Mouse (Mus musculus) limb, embryonic 15.5 days (tissue): ENCODE measurements at regions not wholly inside any gene's neighbourhood (a gene's known extent, or its start where the extent isn't known, plus 50 kb on each side); places are given as distances from the start of the nearest gene placed in this dataset.
"Not testable (repeated sequence)": the region's sequence is repeated elsewhere in the genome, so short reads cannot be mapped to it uniquely, and the experiment has no call there.

ENCODE experiments used
- ATAC-seq: fragments of 200-750 bp; cut with Nextera tagmentation; 2 replicates; pipeline ENCODE4 v1.8.0; 2017; ENCODE audit warnings: low read depth, moderate TSS enrichment; ENCODE audit not compliant: insufficient number of reproducible peaks, low FRiP score, low TSS enrichment
- H3K27ac ChIP-seq: fragments of 300-500 bp; sonication (generic); 2 replicates; pipeline ENCODE4 v1.5.1; 2015; ENCODE audit warnings: moderate library complexity, mild to moderate bottlenecking, inconsistent platforms
- H3K27me3 ChIP-seq: fragments of 300-500 bp; sonication (generic); 2 replicates; pipeline ENCODE4 v1.6.1; 2015; ENCODE audit warnings: inconsistent platforms
- H3K36me3 ChIP-seq: fragments of 300-500 bp; sonication (generic); 2 replicates; pipeline ENCODE4 v1.6.1; 2015; ENCODE audit warnings: inconsistent platforms
- H3K4me1 ChIP-seq: fragments of 300-500 bp; sonication (generic); 2 replicates; pipeline ENCODE4 v1.6.1; 2015; ENCODE audit warnings: inconsistent platforms
- H3K4me2 ChIP-seq: fragments of 300-500 bp; sonication (generic); 2 replicates; pipeline ENCODE4 v1.6.1; 2015; ENCODE audit warnings: mild to moderate bottlenecking, inconsistent platforms
- H3K4me3 ChIP-seq: fragments of 300-500 bp; sonication (generic); 2 replicates; pipeline ENCODE4 v1.5.1; 2015; ENCODE audit warnings: mild to moderate bottlenecking, inconsistent platforms
- H3K9ac ChIP-seq: fragments of 300-500 bp; sonication (generic); 2 replicates; pipeline ENCODE4 v1.6.1; 2015; ENCODE audit warnings: inconsistent platforms
- H3K9me3 ChIP-seq: fragments of 300-500 bp; sonication (generic); 2 replicates; pipeline ENCODE4 v1.6.1; 2016; ENCODE audit warnings: inconsistent platforms
- WGBS: fragments of 180-500 bp; shearing (Covaris S2); methylation state at CpG from one replicate; pipeline ENCODE4 v1.1.7; 2015; 5-methylcytosine and 5-hydroxymethylcytosine counted together

GRCm38 (mm10) chr12:11037951-11038350 is 112.9 kb downstream of the Kcns3 start:
- Histone ChIP-seq H3K9ac (no peak overlapping the region), H3K4me1 (no peaks in the 10 kb centered on the region), H3K9me3 (no peaks in the 10 kb centered on the region), H3K27me3 (no peaks in the 10 kb centered on the region), H3K4me3 (no peak overlapping the region), H3K27ac (no peak overlapping the region), H3K36me3 (no peaks in the 10 kb centered on the region), H3K4me2 (no peak overlapping the region)
- ATAC-seq, result no peak
- WGBS, result 85% methylated on average over 4 of the region's 4 CpGs

DNA sequence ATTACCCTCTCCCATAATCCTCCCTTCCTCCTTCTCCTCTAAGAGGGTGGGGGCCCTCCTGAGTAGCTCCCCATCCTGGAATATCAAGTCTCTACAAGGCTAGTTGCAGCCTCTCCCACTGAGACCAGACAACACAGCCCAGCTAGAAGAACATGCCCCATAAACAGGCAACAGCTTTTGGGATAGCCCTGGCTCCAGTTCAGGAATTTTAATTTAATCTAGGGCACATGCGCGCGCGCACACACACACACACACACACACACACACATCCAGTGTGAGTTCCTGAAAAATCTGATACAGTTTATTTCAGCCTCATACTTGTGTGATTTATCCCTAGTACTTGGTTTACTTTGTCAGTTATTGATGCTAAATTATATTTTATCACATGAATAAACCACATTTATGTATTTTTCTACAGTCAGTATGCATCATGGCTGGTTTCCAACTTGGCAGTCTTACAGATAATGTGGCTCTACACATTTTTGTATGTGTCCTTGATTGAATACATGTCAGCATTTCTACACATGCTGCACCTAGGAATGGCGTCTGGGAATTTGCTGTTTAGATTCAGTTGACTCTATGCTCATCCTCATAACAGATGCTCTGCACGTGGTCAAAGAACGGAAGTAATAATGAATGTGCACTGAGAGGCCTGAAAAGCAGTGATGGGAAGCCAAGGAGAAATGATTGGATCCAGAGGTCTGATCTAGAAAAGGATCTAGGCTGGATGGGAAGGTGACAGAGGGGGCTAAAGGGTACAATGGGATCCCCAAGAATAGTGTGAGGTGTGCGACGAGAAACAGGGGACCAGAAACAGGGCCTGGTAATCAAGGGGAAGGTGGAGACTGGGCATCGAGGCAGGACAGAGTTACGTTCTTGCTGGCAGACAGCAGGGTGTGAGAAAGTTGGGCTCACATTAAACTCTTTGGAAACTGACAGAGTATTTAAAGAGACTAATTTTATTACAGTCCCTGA is 130.0 kb downstream of the Kcns3 start:
- Histone ChIP-seq H3K36me3 (no peaks in the 10 kb centered on the region), H3K4me2 (no peak overlapping the region), H3K9me3 (no peaks in the 10 kb centered on the region), H3K4me3 (no peak overlapping the region), H3K4me1 (no peaks in the 10 kb centered on the region), H3K27ac (peak overlapping the region; percentile 14; the same call in 1 of the 2 replicates), H3K9ac (no peak overlapping the region), H3K27me3 (no peaks in the 10 kb centered on the region)
- WGBS, result 59% methylated on average over 11 of the region's 11 CpGs
- 0 out of 2 replicates have a peak, but pooled peaks have one; percentile 44 for ATAC-seq

DNA sequence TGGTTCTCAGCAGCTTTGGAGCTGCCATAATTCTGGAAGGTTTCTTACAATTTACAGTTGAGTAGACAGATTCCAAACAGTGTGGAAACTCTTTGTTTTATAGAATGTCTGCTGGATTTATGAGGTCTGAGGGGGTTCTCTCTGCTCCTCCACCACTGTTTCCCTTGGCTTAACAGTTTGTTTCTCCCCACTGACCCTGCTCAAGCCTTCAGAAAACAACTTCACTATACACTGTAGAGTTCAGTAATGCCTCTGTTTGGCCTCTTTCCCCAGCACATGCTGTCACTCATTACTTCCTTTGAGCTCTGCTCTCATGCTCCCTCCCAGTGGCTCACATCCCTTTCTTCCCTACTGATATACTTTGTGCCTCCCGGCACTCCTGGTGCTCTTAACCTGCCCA is 139.7 kb downstream of the Kcns3 start:
- no peaks in the 10 kb centered on the region for H3K9me3 ChIP-seq
- no peak overlapping the region for H3K27ac ChIP-seq
- H3K9ac ChIP-seq, result no peak overlapping the region
- H3K27me3 ChIP-seq, result no peaks in the 10 kb centered on the region
- 87% methylated on average over 1 of the region's 1 CpGs for WGBS
- no peaks in the 10 kb centered on the region for H3K4me1 ChIP-seq
- no peaks in the 10 kb centered on the region for H3K36me3 ChIP-seq
- ATAC-seq, result no peak
- H3K4me3 ChIP-seq, result no peak overlapping the region
- H3K4me2 ChIP-seq, result no peak overlapping the region

DNA sequence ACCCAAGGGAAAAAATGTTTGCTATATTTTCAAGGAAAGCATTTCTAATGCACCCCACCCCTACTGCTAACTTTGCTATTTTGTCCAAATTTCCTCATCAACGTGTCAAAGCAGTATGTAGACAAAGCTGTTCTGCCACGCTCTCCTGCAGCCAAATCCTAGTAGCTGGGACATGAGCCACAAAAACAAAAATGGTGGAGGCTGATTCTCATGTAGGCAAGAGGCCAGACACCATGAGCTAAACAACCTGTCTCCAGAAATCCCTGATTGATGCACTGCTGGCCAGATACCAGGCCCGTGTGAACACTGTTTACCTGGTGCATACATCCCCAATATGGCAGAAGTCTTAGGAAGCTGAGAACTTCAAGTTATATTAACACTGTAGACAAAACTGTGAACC is 166.6 kb downstream of the Kcns3 start:
- Histone ChIP-seq H3K4me3 (no peak overlapping the region), H3K27ac (no peak overlapping the region), H3K9ac (no peak overlapping the region), H3K36me3 (no peaks in the 10 kb centered on the region), H3K27me3 (no peaks in the 10 kb centered on the region), H3K9me3 (no peaks in the 10 kb centered on the region), H3K4me1 (no peaks in the 10 kb centered on the region), H3K4me2 (no peak overlapping the region)
- ATAC-seq, result no peak
- WGBS, result 80% methylated on average over 3 of the region's 3 CpGs

DNA sequence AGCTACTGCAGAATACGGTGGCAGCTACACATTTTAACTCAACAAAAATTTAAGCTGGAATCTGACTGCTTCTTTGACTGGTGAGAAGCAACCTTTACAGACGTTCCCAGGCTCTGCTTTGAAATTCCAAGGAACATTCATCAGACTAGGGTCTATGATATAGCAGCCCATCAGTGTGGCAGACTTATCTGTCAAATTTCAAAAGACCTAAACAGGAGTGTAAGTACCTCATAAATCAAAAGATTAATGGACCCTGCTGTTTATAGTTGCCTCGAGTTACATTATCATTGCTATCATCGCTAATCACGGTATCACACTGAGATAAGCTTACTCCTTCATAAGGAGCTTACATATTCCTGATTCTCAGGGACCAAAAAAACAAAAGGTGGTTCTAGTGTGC is 201.7 kb downstream of the Kcns3 start:
- no peak for ATAC-seq
- WGBS, result 51% methylated on average over 5 of the region's 5 CpGs
- Histone ChIP-seq H3K9ac (no peak overlapping the region), H3K4me3 (no peak overlapping the region), H3K4me2 (no peak overlapping the region), H3K36me3 (no peaks in the 10 kb centered on the region), H3K27ac (no peak overlapping the region), H3K4me1 (no peaks in the 10 kb centered on the region), H3K27me3 (no peaks in the 10 kb centered on the region), H3K9me3 (no peaks in the 10 kb centered on the region)

- no peak for ATAC-seq
- H3K4me2 ChIP-seq, result no peak overlapping the region
- no peak overlapping the region for H3K4me3 ChIP-seq
- no peaks in the 10 kb centered on the region for H3K36me3 ChIP-seq
- H3K9ac ChIP-seq, result no peak overlapping the region
- no peaks in the 10 kb centered on the region for H3K27me3 ChIP-seq
- H3K4me1 ChIP-seq, result no peaks in the 10 kb centered on the region
- WGBS, result 72% methylated on average over 3 of the region's 3 CpGs
- H3K9me3 ChIP-seq, result no peaks in the 10 kb centered on the region
- no peak overlapping the region for H3K27ac ChIP-seq
Observed at GRCm38 (mm10) chr12:10941064-10941463, 209.8 kb downstream of the Kcns3 start.

DNA sequence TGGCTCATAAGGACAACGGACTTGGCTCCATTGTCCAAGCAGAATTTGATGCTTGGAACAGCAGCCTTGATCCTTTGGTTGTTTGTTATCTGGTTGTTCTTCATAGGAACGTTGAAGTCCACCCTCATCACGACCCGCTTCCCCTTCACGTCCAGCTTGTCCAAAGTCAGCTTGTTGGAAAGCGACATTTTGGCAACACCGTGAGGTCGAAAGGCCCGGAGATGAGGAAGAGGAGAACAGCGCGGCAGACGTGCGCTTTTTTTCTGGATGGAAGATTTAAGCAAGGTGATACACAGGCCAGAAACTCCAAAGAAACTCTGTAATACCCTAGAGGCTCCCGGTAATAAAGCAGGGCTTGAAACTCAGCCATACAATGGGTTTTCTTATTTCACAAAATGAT is 250.8 kb downstream of the Kcns3 start:
- not testable (repeated sequence) for ATAC-seq, H3K9ac ChIP-seq, H3K4me3 ChIP-seq, H3K4me1 ChIP-seq, H3K36me3 ChIP-seq, H3K4me2 ChIP-seq, H3K9me3 ChIP-seq, H3K27me3 ChIP-seq, H3K27ac ChIP-seq
- 91% methylated on average over 9 of the region's 14 CpGs for WGBS

DNA sequence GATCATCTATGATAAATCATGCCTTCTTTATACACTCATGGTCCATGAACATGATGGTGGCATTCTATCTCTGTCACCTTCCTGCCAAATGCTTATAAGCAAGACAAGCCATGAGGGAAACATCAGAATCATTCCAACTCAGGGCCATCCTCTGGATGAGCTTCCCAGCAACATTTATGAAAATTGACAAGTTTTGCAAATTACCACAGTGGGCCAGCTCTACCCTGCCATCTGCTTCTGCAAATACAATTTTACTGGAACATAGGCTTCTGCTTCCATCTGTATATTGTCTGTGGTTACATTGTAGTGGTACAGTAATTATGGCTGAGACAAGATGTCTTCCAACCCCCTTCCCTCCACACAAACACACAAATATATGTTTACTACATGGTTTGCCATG is 272.1 kb downstream of the Kcns3 start:
- Histone ChIP-seq H3K4me3 (no peak overlapping the region), H3K36me3 (no peaks in the 10 kb centered on the region), H3K4me2 (no peak overlapping the region), H3K9ac (no peak overlapping the region), H3K27me3 (no peaks in the 10 kb centered on the region), H3K27ac (no peak overlapping the region), H3K9me3 (no peaks in the 10 kb centered on the region), H3K4me1 (no peaks in the 10 kb centered on the region)
- ATAC-seq, result no peak

- ATAC-seq, result no peak
- Histone ChIP-seq H3K4me2 (no peak overlapping the region), H3K27ac (no peak overlapping the region), H3K4me1 (no peaks in the 10 kb centered on the region), H3K4me3 (no peak overlapping the region), H3K9ac (no peak overlapping the region), H3K9me3 (no peaks in the 10 kb centered on the region), H3K27me3 (no peaks in the 10 kb centered on the region), H3K36me3 (no peaks in the 10 kb centered on the region)
- 67% methylated on average over 9 of the region's 9 CpGs for WGBS
Observed at GRCm38 (mm10) chr12:10874589-10875554, 276.0 kb downstream of the Kcns3 start.

DNA sequence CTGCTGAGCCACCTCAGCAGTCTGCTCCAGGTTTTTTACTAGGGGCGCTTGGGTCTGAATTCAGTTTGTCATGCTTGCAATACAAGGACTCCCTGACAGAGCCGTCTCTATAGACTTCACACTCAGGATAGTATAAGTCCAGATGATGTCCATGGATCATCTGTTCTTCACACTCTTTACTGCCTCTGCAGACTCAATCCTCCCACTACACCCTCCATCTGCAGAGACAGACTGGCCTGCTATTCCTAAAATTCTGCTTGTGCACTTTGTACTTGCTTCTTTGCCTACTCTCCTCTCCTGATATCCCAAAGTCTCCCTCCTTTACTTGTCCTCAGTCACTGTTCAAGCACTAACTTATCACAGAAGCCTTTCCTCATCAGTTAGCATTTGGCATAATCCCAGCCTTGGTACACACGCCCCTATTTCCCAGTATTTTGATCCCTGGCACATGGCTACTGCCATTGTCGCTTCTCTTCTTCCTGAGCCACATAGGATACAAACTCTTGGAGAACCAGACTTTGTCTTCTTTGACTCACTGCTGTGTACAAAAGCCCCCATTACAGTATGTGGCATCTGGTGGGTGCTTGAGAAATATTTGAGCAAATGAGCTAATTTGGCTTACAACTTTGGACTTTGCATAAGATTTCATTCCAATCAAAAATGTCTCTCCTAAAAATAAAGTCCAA is 277.0 kb downstream of the Kcns3 start:
- H3K36me3 ChIP-seq, result no peaks in the 10 kb centered on the region
- no peaks in the 10 kb centered on the region for H3K9me3 ChIP-seq
- ATAC-seq, result no peak
- H3K27me3 ChIP-seq, result no peaks in the 10 kb centered on the region
- 82% methylated on average over 4 of the region's 4 CpGs for WGBS
- no peak overlapping the region for H3K27ac ChIP-seq
- H3K4me2 ChIP-seq, result no peak overlapping the region
- H3K4me1 ChIP-seq, result no peaks in the 10 kb centered on the region
- H3K9ac ChIP-seq, result no peak overlapping the region
- H3K4me3 ChIP-seq, result no peak overlapping the region

DNA sequence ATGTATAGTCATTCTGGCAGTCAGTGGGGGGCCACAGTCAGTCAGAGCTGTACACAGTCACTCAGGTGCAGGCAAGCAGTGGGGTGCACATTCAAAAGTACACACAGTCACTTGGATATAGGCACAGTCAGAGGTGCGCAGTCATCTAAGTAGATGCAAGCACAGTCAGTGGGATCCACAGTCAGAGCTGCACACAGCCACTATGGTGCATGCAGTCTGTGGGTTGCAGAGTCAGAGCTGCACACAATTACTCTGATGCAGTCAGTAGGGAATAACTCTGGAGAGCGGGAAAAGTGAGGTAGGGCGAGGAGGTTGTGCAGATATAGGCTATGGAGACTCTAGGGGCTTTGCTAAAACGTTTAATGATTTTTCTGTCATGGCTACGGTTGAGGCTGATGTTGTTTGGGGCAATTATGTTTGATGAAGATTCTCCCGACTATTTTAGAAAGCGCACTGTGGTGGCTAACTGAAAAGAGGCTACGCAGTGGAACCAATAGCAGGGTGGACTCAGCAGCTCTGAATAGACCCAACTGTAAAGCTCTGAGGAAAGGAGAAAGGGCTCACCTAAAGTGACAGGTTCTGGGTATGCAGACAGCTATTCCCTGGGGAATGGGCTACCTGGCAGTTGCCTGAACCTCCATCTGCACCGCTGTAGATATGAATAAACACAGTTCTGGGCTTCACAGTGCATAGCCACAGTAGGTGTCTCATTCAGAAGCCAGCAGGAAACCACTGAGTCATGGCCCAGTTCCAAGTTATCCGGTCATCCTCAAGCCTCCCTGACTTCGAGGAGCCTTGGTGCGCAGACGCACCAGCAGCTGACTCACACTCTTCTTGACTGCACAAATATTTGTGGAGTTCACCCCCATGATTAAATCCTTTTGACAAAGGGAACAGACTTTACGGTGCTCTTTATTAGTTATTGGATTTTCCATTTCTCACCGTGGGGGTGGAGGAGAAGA is 282.9 kb downstream of the Kcns3 start:
- ATAC-seq, result no peak
- Histone ChIP-seq H3K27ac (no peak overlapping the region), H3K4me3 (no peak overlapping the region), H3K36me3 (no peaks in the 10 kb centered on the region), H3K4me2 (no peak overlapping the region), H3K27me3 (no peaks in the 10 kb centered on the region), H3K4me1 (no peaks in the 10 kb centered on the region), H3K9ac (no peak overlapping the region), H3K9me3 (no peaks in the 10 kb centered on the region)
- 74% methylated on average over 15 of the region's 15 CpGs for WGBS
